Mouse (Mus musculus): ENCODE measurements around the gene Acaca. TPM values are rescaled to one million over a fixed set of nuclear protein-coding genes. Genes with fewer than 3 reads are reported as not detected.

The Acaca gene
- 25.8 and 40.7 TPM in 2 replicates for total RNA-seq (2017)

GRCm38 (mm10) chr11:84128943-84129798, at the start of gene Acaca, which contains the start of gene Tada2a:
TSS of gene Acaca (plus strand) at chr11:84129672.
TSS of gene Tada2a (minus strand) at chr11:84129600.
- ATAC-seq (replicated peaks; ENCODE audit: low read depth, poor library complexity, severe bottlenecking) = peak; percentile 80

DNA sequence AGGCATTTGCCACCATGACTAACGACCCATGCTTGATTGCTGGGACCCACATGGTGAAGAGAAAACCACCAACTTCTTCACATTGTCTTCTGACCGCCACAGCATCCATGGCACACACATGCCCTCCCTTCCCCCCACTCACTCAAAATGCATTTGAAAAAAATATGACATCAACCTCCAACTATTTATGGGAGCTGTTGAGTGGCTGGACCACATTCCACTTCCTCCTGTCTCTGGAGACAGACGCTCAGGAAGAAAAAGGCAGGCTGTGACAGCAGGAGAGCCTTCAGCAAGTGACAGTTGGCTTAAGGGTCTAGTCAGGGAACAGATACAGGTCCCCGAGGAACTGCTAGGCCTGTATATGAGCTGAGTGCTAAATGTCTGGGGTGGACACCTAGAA, 49.6 kb upstream of the Acaca start:
- no peak for ATAC-seq (replicated peaks; ENCODE audit: low read depth, poor library complexity, severe bottlenecking)

GRCm38 (mm10) chr11:84080327-84080726, 49.1 kb upstream of the Acaca start:
- no peak for ATAC-seq (replicated peaks; ENCODE audit: low read depth, poor library complexity, severe bottlenecking)

GRCm38 (mm10) chr11:84081901-84082300, 47.6 kb upstream of the Acaca start:
- no peak for ATAC-seq (replicated peaks; ENCODE audit: low read depth, poor library complexity, severe bottlenecking)

DNA sequence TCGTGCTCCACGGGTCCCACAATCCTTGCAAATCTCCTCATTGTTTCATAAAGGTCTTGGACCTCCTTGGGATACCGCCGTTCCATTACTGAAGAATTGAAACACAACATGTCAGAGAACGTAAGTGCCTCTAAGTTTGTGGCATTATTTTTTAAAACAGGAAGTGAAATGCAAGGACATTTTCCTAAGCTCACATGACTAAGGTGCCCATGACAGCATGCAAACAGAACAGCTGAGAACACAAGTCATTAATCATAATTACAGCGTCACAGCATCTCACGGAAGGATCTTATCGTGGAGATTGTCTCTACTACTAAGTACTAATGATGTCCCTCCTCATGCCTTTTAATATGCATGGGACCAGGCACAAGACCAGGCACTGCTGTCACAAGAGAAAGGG, 38.9 kb upstream of the Acaca start:
- ATAC-seq (replicated peaks; ENCODE audit: low read depth, poor library complexity, severe bottlenecking) = no peak

DNA sequence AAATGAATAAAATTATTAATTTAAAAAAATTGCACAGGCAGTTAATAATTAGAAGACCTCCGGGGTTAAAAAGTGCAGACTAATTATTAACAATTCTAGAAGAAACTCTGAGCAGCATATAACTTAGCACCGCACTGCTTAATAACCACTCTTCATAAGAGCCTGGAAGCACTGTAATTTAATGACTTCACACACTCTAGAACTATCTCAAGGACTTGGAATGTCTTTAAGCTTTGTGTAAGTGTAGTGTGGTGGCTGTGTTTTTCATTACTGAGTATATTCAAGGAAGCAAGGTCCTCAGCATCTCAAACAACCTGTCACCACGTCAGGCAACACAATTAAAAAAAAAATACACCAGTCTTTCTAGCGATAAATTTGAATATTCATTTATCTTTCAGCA, 34.4 kb upstream of the Acaca start:
- no peak for ATAC-seq (replicated peaks; ENCODE audit: low read depth, poor library complexity, severe bottlenecking)

DNA sequence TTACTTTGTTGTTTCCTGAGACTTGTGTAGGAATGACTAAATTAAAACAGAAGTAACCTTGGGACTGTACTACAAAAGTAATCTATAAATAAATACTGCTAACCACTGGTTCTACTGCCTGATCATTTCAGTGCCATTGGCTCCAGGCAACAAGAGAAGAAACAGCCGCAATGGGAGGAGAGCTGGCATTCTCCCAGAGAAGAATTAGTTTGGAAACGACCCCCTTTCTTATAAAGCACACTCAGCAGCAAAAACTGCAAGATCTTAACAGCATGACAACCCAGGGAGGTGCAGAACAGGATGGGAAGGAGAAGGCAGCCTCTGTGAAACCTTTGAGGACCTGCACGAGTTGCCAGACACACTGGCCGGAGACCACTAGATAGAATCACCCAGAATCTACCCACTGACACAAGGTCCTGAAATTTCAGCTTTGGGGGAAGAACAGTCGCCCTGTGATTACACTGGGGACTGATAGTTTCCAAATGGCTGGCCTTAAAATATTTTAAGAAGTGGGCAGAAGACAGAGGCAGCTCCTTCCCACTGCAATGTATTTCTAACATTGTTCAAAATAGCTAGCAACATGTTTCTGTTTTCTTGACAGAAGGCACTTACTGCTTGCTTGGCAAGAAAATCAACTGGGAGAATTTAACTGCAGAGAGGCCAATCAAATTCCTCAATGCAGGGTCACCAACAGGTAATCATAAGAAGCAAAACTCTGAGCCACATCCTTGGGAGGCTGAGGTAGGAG, 32.0 kb upstream of the Acaca start:
- ATAC-seq (replicated peaks; ENCODE audit: low read depth, poor library complexity, severe bottlenecking) = no peak

DNA sequence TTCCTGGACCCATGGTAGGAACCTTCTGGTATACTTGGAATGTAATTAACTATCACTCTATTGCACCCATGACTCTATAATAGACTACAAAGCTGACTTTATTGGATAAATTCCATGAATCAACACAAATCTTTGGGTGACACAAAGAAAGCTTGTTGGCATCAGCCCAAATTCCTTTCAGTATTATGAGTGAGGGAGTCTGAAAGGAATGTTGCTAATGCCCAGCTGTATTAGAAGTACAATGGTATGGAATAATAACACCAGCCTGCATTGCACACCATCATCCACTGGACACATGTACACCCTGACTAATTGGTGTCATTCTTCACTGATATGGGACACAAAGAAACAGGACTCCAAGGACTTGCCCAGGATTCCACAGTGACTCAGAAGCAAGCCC, 28.3 kb upstream of the Acaca start:
- no peak for ATAC-seq (replicated peaks; ENCODE audit: low read depth, poor library complexity, severe bottlenecking)

- no peak for ATAC-seq (replicated peaks; ENCODE audit: low read depth, poor library complexity, severe bottlenecking)
Measured at GRCm38 (mm10) chr11:84104036-84104435, 25.4 kb upstream of the Acaca start.

GRCm38 (mm10) chr11:84107137-84107536, 22.3 kb upstream of the Acaca start:
- no peak for ATAC-seq (replicated peaks; ENCODE audit: low read depth, poor library complexity, severe bottlenecking)

DNA sequence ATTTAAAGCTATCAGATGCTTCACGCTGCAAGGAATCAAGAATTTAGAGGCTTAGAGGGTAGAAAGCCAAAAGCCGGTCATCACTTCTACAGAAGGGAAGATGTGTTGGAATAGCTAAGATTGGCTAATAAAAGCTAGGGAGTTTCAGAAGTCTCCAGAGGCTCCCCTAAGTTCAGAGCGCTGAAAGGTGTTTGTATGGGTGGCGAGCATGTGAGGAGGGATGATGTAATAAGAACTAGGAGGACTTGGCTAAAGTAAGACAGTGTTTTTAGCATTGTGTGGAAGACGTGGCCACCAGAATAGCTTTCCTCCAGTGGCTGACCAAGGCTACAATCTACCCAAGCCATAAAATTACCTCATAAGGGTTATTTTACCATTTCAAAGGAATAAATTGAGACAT, 15.8 kb upstream of the Acaca start:
- ATAC-seq (replicated peaks; ENCODE audit: low read depth, poor library complexity, severe bottlenecking) = no peak

DNA sequence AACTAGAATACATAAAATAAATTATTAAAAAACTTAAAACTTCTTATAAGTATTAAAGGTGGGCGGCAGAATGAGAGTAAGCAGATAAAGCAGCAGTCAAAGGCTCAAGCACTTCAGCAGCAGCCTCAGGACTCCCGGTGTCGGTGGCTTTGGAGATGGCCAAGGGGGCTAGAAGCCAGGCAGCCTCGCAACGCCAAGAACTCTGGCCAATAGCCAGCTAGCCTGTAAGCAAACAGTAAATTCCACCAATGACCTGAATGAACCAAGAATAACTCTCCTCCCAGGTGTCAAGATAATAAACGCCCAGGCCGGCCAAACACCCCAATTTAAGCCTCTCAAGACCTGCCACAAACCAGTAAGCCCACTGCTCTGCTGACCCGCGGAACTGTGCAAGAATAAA, 13.8 kb upstream of the Acaca start:
- ATAC-seq (replicated peaks; ENCODE audit: low read depth, poor library complexity, severe bottlenecking) = no peak

- ATAC-seq (replicated peaks; ENCODE audit: low read depth, poor library complexity, severe bottlenecking) = no peak
Measured at GRCm38 (mm10) chr11:84116221-84116620, 13.3 kb upstream of the Acaca start.

DNA sequence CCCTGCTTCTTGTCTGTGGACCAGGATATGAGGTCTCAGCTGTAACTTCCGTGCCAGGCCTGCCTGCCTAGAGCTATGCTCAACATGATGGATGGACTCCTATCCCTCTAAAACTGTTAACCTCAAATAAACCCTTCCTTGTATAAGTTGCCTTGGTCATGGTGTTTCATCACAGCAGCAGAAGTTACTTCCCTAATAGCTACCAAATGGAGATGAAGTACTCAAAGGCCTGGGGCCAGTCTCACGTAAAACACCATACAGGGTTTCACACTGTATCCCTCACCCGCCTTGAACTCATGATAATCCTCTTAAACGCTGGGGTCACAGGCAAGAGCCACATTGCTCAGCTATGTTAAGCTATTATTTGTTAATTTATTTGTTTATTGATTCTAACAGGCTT, 12.0 kb upstream of the Acaca start:
- ATAC-seq (replicated peaks; ENCODE audit: low read depth, poor library complexity, severe bottlenecking) = no peak

DNA sequence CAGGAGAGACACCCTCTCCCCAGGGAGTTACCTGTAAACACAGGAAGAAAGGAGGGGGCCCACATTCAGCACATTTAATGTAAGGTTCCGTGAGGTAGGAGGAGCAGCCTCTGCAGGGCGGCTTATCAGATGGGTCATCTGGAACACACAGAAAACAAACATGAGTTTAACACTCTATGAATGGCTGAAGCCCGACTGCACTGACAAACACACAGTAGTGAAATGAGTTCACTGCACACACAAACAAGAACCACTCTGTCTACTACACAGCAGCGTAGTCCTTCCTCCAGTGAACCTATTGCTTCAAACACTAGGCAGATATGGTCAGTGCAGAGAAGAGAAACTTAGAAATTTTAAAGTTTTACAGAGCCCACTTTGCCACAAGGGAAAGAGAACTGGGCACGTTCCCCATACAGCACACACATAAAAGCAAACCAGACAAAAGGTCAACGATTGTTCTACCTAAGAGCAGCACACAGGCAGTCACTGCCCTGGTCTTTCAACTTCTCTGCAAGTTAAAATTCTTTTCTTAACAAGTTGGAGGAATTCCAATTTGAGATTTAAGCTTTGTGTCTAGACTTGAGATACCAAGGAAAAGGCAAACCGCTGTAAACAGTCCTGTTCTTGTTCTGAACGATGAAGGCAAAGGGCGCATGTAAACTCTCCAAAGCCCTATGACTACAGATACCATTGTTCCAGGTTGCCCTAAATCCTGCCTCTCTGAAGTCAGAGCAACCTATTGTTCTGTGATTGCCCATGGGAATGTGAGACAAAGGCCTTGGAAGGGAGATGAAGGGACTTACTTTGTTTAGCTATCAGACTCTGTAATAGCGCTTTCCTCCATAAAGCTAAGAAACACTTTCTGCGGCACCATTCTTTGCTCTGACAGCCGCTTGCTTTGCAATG, 8.2 kb upstream of the Acaca start:
- no peak for ATAC-seq (replicated peaks; ENCODE audit: low read depth, poor library complexity, severe bottlenecking)

DNA sequence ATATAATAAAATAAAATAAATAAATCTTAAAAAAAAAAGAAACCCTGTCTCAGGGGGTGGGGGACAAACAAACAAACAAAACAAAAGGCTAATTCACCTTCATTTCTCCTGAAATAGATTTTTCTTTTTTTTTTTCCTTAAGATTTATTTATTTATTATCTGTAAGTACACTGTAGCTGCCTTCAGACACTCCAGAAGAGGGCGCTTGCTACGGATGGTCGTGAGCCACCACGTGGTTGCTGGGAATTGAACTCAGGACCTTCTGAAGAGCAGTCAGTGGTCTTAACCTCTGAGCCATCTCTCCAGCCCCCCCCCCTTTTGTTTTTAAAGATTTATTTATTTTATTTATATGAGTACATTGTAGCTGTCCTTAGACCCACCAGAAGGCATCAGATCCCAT, 1.5 kb upstream of the Acaca start:
- ATAC-seq (replicated peaks; ENCODE audit: low read depth, poor library complexity, severe bottlenecking) = no peak

DNA sequence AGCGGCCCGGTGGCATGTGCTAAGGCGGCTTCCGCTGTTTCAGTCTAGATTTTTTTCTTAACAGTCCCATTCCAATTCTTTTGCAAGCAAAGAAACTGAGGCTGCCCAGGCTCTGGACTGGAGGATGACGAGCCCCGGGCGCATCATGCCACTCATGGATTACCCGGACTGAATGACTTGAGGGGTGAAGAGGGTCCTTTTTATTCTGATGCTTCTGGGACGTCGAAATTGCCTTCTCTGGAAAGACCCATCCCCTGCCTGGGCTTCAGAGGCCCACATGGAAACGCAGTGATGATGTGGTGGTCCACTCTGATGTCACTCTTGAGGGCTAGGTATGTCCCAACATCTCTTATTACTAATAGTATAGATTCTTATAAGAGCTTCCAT, 320 bp downstream of the Acaca start:
- ATAC-seq (replicated peaks; ENCODE audit: low read depth, poor library complexity, severe bottlenecking) = no peak

DNA sequence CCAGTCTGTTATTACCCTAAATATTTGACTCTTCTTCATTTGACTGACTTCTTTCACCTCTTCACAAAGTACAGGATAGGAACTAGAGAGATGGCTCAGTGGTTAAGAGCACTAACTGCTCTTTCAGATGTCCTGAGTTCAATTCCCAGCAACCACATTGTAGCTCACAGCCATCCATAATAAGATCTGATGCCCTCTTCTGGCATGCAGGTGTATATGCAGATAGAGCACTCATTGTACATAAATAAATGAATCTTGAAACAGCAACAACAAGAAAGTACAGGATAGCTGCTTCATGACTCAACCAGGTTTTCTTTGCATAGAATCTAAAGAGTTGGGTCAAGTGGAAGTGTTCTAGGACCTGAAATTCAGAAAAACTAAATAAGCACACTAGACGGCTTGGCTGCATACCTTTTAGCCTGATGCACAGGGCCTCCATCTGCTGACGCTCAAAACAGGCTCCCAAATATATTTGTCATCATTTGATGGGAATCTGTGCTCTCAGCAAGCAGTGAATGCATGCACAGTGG, 4.9 kb downstream of the Acaca start:
- ATAC-seq (replicated peaks; ENCODE audit: low read depth, poor library complexity, severe bottlenecking) = no peak

- no peak for ATAC-seq (replicated peaks; ENCODE audit: low read depth, poor library complexity, severe bottlenecking)
Measured at GRCm38 (mm10) chr11:84136453-84136852, 7.0 kb downstream of the Acaca start.

DNA sequence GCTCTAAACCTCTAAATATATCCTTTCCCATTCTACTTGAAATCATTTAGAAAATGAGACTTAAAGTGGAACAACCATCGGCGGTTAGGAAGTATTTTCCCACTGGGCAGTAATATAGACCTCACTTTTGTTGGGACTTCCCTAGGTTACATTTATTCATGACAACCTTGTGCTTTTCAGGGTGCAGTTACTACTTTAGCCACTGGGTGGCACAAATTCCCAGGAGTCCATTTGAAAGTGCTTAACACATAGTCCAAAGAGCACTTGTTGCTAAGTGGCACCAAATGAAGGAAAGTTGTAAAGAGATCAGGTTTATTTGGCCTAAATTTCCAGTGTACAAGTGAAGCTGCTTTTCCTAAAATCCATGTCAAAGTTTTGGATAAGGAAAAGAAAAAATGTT, 12.3 kb downstream of the Acaca start:
- peak; percentile 72 for ATAC-seq (replicated peaks; ENCODE audit: low read depth, poor library complexity, severe bottlenecking)

All from common myeloid progenitor, adult 5-6 weeks (primary cell).